Mouse (Mus musculus) small intestine, adult 2 months (tissue): Measurements from ENCODE around the gene Dffb. TPM values are rescaled to one million over a fixed set of nuclear protein-coding genes. Genes with fewer than 3 reads are reported as not detected.
A peak's percentile ranks its signal among the peaks of the same experiment; 100 is the strongest.

Source experiments
- H3K27ac ChIP-seq: fragments of 200-500 bp; 2 replicates; pipeline ENCODE4 v1.5.1; 2012; ENCODE audit warnings: low read depth, low read length, control low read depth, inconsistent platforms; ENCODE audit not compliant: insufficient read depth
- H3K27me3 ChIP-seq: fragments of 200-500 bp; 2 replicates; pipeline ENCODE4 v1.6.1; 2012; ENCODE audit warnings: mild to moderate bottlenecking, moderate library complexity, low read length, inconsistent platforms; ENCODE audit not compliant: control insufficient read depth, insufficient read depth
- H3K36me3 ChIP-seq: fragments of 200-500 bp; 2 replicates; pipeline ENCODE4 v1.6.1; 2012; ENCODE audit warnings: mild to moderate bottlenecking, low read length, control low read depth, inconsistent platforms; ENCODE audit not compliant: control insufficient read depth, insufficient read depth
- H3K4me1 ChIP-seq: fragments of 200-500 bp; 2 replicates; pipeline ENCODE4 v1.6.1; 2012; ENCODE audit warnings: low read length, inconsistent platforms, mixed read lengths; ENCODE audit not compliant: control insufficient read depth, insufficient read depth, insufficient read length
- H3K4me3 ChIP-seq: fragments of 200-500 bp; 2 replicates; pipeline ENCODE4 v1.5.1; 2012; ENCODE audit warnings: low read depth, mild to moderate bottlenecking, control low read depth, inconsistent platforms, low read length, moderate library complexity
- CTCF ChIP-seq: fragments of 200-500 bp; IDR thresholded peaks from 2 replicates; pipeline ENCODE4 v1.5.1; 2012; ENCODE audit warnings: low read depth, mild to moderate bottlenecking, control low read depth, inconsistent platforms, low read length, moderate library complexity, mixed read lengths; ENCODE audit not compliant: insufficient replicate concordance, insufficient read length; ENCODE audit errors: extremely low read depth
- POLR2A ChIP-seq: fragments of 200-500 bp; IDR thresholded peaks from 2 replicates; pipeline ENCODE4 v1.6.1; 2012; ENCODE audit warnings: low read depth, mild to moderate bottlenecking, control low read depth, inconsistent platforms, low read length, moderate library complexity
- WGBS: fragments of 180-500 bp; shearing (Covaris S2); methylation state at CpG from one replicate; pipeline ENCODE4 v1.1.7; 2018; 5-methylcytosine and 5-hydroxymethylcytosine counted together
- polyA plus RNA-seq: library from polyadenylated mRNA; depleted of rRNA; stranded (reverse); fragments of >200 nt; gene quantifications from 2 replicates; pipeline ENCODE4 v1.2.3, GENCODE M21; 2012; rRNA removed

Gene Dffb
- polyA plus RNA-seq = 15.4 and 30.5 TPM in 2 replicates

DNA sequence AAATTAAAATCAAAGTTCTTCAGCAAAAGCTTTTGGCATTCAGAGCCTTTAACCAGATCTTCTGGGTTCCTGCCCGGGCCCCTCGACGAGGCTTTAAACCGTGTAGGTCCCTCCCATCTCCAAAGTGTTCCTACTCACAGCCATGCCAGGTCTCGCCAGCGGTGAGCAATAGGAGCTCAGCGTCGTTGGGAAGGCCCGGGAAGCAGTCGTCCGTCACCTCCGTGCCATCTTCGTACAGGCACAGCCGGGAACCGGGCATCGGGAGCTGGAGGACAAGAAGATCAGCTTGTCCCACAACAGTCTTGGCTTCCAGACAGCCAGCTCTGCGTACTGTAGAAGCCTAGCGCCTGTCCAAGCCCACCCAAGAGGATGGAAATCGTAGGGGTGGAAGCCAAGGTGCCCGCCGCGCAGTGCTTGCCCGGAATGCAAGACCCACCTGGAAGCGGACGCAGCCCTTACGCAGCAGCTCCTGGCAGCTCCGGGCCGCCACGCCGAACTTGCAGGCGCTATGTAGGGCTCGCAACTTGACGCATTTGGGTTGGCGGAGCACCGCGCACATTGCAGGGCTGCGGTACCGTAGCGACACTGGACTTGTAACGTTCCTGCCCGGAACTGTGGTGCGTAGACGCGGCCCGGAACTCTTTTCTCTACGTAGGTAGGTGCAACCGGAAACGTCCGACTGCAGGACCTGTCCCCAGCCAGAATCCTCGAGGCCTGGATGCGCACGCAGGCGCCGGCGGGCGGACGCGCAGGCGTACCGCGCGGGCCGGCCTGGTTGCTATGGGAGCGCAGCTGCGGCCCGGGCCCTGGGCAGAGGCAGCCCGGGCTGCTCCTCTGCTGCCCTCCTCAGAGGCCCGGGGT lies at the start of gene Dffb, which contains the start of gene Cep104:
TSS of gene Dffb (minus strand) at position 696 of the 861 bp plus-strand sequence.
TSS of gene Cep104 (plus strand) at position 764 of the 861 bp plus-strand sequence.
- Histone ChIP-seq H3K27ac (peak within 1 kb of the TSS; percentile 81), H3K36me3 (peaks cover 19% of the 10 kb centered on the region), H3K27me3 (no peaks in the 10 kb centered on the region), H3K4me3 (peak within 1 kb of the TSS; percentile 99), H3K4me1 (peaks cover 9% of the 10 kb centered on the region)
- under 1% methylated on average over 68 of the region's 68 CpGs for WGBS
- peak; percentile 63 for TF ChIP-seq POLR2A
- TF ChIP-seq CTCF = no peak

DNA sequence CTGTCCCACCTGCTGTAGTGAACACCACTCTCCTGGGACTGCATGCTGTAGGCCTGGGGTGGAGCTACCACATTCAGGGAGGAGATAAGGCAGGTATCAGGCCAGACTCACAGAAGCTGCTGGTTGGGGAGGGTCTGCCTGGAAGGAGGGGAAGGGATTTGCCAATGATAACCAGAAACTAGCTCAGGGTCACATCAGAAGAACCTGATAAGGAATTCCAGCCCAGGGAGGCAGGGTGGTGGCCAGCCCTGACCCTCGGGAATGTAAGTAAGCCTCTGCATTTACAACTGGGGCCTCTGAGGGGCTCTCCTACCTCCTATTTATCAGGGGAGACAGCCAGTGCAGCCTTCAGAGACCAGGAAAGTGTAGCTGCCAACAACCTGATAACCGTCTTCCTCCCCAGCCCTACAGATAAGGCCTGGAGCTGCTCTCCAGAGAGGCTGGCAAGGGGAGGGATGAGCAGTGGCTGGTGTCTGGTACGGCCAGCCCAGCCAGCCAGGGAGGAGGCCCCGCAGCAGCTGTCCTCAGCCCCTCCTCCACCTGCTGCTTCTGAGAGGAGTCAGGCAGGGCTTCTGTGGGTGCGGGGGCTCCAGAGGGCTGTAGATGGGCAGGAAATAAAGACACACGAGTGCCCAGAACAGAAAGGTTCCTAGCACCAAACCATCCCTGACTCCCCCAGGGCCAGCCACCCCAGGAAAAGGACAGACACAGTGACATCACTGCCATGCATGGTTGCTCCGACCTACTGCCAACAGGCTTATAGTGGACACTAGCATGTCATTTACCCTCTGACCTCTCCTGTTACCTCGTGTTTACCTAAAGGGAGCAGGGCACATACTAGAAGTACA lies 49.1 kb upstream of the Dffb start:
- peaks cover 9% of the 10 kb centered on the region for H3K4me1 ChIP-seq
- peaks cover 17% of the 10 kb centered on the region for H3K36me3 ChIP-seq
- 26% methylated on average over 8 of the region's 8 CpGs for WGBS
- no peak overlapping the region for H3K27ac ChIP-seq
- TF ChIP-seq POLR2A (no peak), CTCF (no peak)
- no peaks in the 10 kb centered on the region for H3K27me3 ChIP-seq
- H3K4me3 ChIP-seq = no peak overlapping the region

- Histone ChIP-seq H3K27me3 (no peaks in the 10 kb centered on the region), H3K27ac (no peak overlapping the region), H3K4me1 (peaks cover 9% of the 10 kb centered on the region), H3K36me3 (peaks cover 28% of the 10 kb centered on the region), H3K4me3 (no peak overlapping the region)
- 59% methylated on average over 4 of the region's 4 CpGs for WGBS
- TF ChIP-seq POLR2A (no peak), CTCF (no peak)
Measured at GRCm38 (mm10) chr4:154022844-154023243, 47.9 kb upstream of the Dffb start.

DNA sequence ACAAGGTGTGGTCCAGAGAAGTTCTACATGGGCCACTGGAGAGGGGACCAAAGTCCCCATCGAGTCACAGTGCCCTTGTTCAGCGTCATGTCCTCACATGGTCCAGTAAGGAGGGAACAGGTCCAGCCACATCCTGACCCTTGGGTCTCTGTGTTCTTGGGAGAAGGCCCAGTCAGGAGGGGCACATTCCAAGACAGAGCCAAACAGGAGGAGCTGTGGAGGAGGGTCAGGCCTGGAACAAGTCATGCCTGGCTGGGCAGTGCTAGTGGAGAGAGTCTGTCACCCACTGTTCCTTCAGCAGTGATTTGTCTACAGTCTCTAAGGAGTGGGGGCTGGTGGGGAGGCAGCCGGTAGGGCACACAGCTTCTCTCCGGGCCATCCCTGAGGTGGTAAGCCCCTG lies 47.5 kb upstream of the Dffb start:
- TF ChIP-seq POLR2A (no peak), CTCF (no peak)
- Histone ChIP-seq H3K36me3 (peaks cover 31% of the 10 kb centered on the region), H3K27me3 (no peaks in the 10 kb centered on the region), H3K27ac (no peak overlapping the region), H3K4me3 (no peak overlapping the region), H3K4me1 (peaks cover 9% of the 10 kb centered on the region)
- WGBS = 64% methylated on average over 4 of the region's 4 CpGs

DNA sequence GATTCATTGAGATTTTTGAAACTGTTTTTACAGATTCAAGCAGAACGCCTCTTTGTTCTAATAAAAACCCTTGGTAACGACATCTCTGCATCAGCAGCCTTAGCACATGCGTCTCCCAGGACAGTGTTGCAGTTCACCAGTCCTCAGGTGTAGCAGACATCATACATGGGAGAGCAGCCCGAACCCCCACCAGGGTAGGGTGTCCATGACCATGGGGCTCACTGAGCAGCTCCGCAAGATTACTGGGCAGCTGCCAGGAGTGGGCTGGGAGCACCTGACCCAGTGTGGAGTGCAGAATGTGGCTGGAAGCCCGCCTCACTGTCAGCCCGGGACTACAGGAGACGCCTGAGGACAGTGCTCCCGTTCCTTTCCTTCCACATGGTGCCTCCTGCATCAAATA lies 46.5 kb upstream of the Dffb start:
- H3K4me3 ChIP-seq = no peak overlapping the region
- WGBS = 85% methylated on average over 9 of the region's 9 CpGs
- H3K4me1 ChIP-seq = peaks cover 8% of the 10 kb centered on the region
- H3K27ac ChIP-seq = no peak overlapping the region
- no peaks in the 10 kb centered on the region for H3K27me3 ChIP-seq
- H3K36me3 ChIP-seq = peaks cover 41% of the 10 kb centered on the region
- no peak for TF ChIP-seq POLR2A
- TF ChIP-seq CTCF = no peak

- 57% methylated on average over 7 of the region's 7 CpGs for WGBS
- TF ChIP-seq CTCF (peak; percentile 67; the same call in 1 of the 2 replicates), POLR2A (no peak)
- no peak overlapping the region for H3K27ac ChIP-seq
- H3K27me3 ChIP-seq = no peaks in the 10 kb centered on the region
- H3K4me1 ChIP-seq = no peaks in the 10 kb centered on the region
- no peak overlapping the region for H3K4me3 ChIP-seq
- H3K36me3 ChIP-seq = peaks cover 52% of the 10 kb centered on the region
Measured at GRCm38 (mm10) chr4:154019571-154019970, 44.6 kb upstream of the Dffb start.

- no peak for TF ChIP-seq POLR2A
- no peak for TF ChIP-seq CTCF
- Histone ChIP-seq H3K27ac (no peak overlapping the region), H3K36me3 (peaks cover 44% of the 10 kb centered on the region), H3K4me1 (peaks cover 13% of the 10 kb centered on the region), H3K27me3 (no peaks in the 10 kb centered on the region), H3K4me3 (no peak overlapping the region)
- WGBS = 86% methylated on average over 11 of the region's 11 CpGs
Measured at GRCm38 (mm10) chr4:154015476-154015875, 40.5 kb upstream of the Dffb start.
